13 mouse cellular contexts compared by ENCODE assay signal in genomic region chr2:106710862-106711477, GRCm38 (mm10). TPM values are rescaled to one million over a fixed set of nuclear protein-coding genes. Genes with fewer than 3 reads are reported as not detected.
DNase-seq lines count a peak whose midpoint lies in the region; ATAC-seq and TF ChIP-seq lines count a peak whose summit lies in the region.
"Had no signal": no experiment of that assay in that cellular context is flagged by ENCODE, and none has a peak within 500 bp of the region (broad histone marks: within the 10 kb centered on the region; RNA-seq: fewer than 3 reads in every experiment).

No protein-coding gene starts in this region.

- no peaks in the 10 kb centered on the region for H3K27me3 ChIP-seq in kidney, postnatal 0 days (ENCODE audit: insufficient read depth, low read length)
- H3K27me3 ChIP-seq in limb, embryonic 10.5 days (ENCODE audit: low read depth, poor library complexity, severe bottlenecking): no peaks in the 10 kb centered on the region
- H3K27me3 ChIP-seq: hindbrain, embryonic 13.5 days; stomach, embryonic 15.5 days had no signal

- peaks cover 9% of the 10 kb centered on the region; the same call in 1 of the 2 replicates for H3K4me1 ChIP-seq in kidney, postnatal 0 days (replicated peaks; ENCODE audit: insufficient read depth, low read length)
- H3K4me1 ChIP-seq in limb, embryonic 10.5 days: peaks cover 69% of the 10 kb centered on the region
- H3K4me1 ChIP-seq: stomach, embryonic 15.5 days had no signal

- H3K4me2 ChIP-seq in kidney, postnatal 0 days (ENCODE audit: low read length): no peak overlapping the region
- H3K4me2 ChIP-seq: heart, embryonic 11.5 days; hindbrain, embryonic 13.5 days; stomach, embryonic 15.5 days had no signal

- peak; percentile 17 to 21 for DNase-seq in cerebellum, postnatal 10 days
- DNase-seq in cerebellum, adult 11 months: no peak
- DNase-seq in kidney, postnatal 0 days (ENCODE audit: low spot score): peak; percentile 68
- no peak for DNase-seq in kidney, postnatal 25 days
- DNase-seq in R1 (ENCODE audit: low read depth, low spot score): peak; percentile 19
- no peak for DNase-seq in limb, embryonic 10.5 days (ENCODE audit: low spot score)
- DNase-seq in B cell, adult 2 months: no peak
- no peak for DNase-seq in liver
- DNase-seq: adrenal gland, postnatal 36 days; kidney, postnatal 14 days had no signal

- no peak overlapping the region for H3K27ac ChIP-seq in kidney, postnatal 0 days
- peak overlapping the region; percentile 53; the same call in 1 of the 2 replicates for H3K27ac ChIP-seq in limb, embryonic 10.5 days
- H3K27ac ChIP-seq: hindbrain, embryonic 13.5 days; stomach, embryonic 15.5 days had no signal

- H3K36me3 ChIP-seq in kidney, postnatal 0 days (ENCODE audit: insufficient read depth, low read length): no peaks in the 10 kb centered on the region
- peaks cover 23% of the 10 kb centered on the region for H3K36me3 ChIP-seq in limb, embryonic 10.5 days
- H3K36me3 ChIP-seq: hindbrain, embryonic 13.5 days; stomach, embryonic 15.5 days had no signal

- no peaks in the 10 kb centered on the region for H3K9me3 ChIP-seq in kidney, postnatal 0 days (replicated peaks; ENCODE audit: low read length)
- no peaks in the 10 kb centered on the region for H3K9me3 ChIP-seq in limb, embryonic 10.5 days (replicated peaks)
- H3K9me3 ChIP-seq: hindbrain, embryonic 13.5 days; stomach, embryonic 15.5 days had no signal

- TF ChIP-seq CTCF in kidney, postnatal 0 days (IDR thresholded peaks at IDR 0.05; ENCODE audit: low read depth): no peak

- H3K9ac ChIP-seq in kidney, postnatal 0 days (ENCODE audit: low read depth, low read length): no peak overlapping the region
- H3K9ac ChIP-seq: hindbrain, embryonic 13.5 days; stomach, embryonic 15.5 days had no signal

- ATAC-seq in kidney, postnatal 0 days (replicated peaks; ENCODE audit: low FRiP score, low read depth): peak; percentile 69; the same call in 1 of the 2 replicates

- H3K4me3 ChIP-seq in kidney, postnatal 0 days (replicated peaks; ENCODE audit: low read depth, low read length): no peak overlapping the region
- no peak overlapping the region for H3K4me3 ChIP-seq in limb, embryonic 10.5 days
- H3K4me3 ChIP-seq: hindbrain, embryonic 13.5 days; stomach, embryonic 15.5 days had no signal

- WGBS in kidney, postnatal 0 days: 19% methylated on average over 7 of the region's 7 CpGs
- 21% methylated on average over 7 of the region's 7 CpGs for WGBS in limb, embryonic 10.5 days

RNA-seq across cellular contexts. Expression of gene Mpped2, which starts 17.9 kb away (rescaled TPM):
- 30.4 and 33.2 TPM in 2 replicates for polyA plus RNA-seq in kidney, postnatal 0 days (2015; fragmentation: Nextera tagmentation; extraction: Ambion mirVana)
- 64.3 and 106 TPM in 2 replicates for polyA plus RNA-seq in limb, embryonic 10.5 days (2016; fragmentation: Nextera tagmentation; extraction: Ambion mirVana)

Comparison
In these comparisons a context has a peak if more than half of its experiments do, and no peak if none do; other contexts are left out.
1. DNase-seq: peak in cerebellum, postnatal 10 days (2 of 2), kidney, postnatal 0 days (single experiment) and R1 (single experiment); none in cerebellum, adult 11 months (single experiment), kidney, postnatal 25 days (0 of 2), limb, embryonic 10.5 days (single experiment), B cell, adult 2 months (0 of 2) and liver (single experiment).